Mouse (Mus musculus): Measurements from ENCODE around the gene Eomes.

Gene Eomes

DNA sequence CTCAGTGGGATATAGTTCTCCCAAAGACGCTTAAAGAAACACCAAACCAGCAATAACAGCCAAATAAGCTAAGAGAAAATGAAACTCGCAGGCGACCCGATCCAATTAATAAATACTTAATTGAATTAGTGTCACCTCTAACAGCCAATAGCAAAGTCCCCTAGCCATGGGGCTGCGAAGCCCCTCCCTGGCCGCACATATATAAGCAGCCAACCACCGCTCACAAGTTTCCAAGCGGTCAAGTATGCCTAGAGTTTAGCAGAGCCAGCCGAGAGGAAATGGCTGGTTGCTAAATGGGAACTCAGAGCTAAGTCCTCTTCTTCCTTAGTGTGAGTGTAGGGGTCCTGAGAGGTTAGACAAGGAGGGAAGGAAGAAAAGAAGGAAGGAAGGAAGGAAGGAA is at the start of gene Eomes:
Gene Eomes (plus strand): TSS at position 252 of the 400 bp plus-strand sequence.
- DNase-seq = no peak

DNA sequence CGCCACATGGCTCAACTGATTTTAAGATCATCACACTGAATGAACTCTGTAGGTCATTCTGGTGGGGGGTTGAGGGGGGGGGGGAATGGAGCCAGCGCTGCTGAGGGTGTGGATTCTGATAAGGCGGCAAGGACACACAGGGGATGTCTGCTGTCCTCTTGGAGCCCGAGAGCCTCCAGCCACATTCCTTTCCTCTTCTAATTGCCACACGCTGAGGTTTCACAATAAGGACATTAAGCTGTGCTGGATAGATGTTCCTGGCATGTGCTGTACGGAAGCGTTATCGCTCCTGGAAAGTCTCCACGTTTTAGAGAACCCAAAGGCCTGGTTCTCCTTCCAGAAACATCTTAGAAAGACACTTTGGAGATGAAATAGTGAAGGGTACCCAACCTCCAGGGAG is 33.2 kb upstream of the Eomes start:
- no peak for DNase-seq

DNA sequence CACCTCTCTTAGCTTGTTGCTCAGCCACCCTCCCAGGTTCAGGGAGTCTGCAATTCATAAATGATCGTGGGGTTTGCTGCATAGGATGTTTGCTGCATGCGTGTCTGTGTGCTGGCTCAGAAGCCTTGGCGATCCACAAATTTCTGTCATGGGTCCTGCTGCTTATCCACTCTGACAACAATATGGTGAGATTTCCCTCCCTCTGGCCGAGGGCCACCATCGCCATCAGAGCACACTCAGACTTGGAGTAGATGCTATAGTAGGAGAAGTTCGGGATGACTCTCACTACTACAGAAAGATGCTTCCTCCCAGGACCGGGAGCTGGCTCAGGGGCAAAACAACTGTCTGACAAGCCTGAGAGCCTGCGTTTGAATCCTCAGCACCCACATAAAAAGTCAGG is 28.7 kb upstream of the Eomes start:
- no peak for DNase-seq

DNA sequence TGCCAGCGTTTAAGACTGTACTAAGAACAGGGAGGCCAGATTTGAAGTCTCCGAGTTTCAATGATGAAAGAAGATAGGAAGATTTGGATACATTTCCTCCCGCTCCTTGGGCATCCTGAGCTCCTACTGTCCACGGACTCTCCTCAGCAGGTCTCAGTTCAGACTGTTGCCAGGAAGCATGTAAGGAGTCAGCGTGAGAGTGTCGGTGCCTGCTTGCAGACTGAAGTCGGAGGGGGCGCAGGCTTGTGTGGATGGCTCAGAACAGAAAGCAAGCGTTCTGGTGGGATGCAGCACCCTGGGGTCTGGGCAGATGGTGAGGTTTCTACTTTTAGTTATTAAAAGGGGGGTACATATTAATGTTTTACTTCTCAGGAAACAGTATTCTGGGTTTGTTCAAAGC is 24.6 kb upstream of the Eomes start:
- DNase-seq = peak; percentile 9

DNA sequence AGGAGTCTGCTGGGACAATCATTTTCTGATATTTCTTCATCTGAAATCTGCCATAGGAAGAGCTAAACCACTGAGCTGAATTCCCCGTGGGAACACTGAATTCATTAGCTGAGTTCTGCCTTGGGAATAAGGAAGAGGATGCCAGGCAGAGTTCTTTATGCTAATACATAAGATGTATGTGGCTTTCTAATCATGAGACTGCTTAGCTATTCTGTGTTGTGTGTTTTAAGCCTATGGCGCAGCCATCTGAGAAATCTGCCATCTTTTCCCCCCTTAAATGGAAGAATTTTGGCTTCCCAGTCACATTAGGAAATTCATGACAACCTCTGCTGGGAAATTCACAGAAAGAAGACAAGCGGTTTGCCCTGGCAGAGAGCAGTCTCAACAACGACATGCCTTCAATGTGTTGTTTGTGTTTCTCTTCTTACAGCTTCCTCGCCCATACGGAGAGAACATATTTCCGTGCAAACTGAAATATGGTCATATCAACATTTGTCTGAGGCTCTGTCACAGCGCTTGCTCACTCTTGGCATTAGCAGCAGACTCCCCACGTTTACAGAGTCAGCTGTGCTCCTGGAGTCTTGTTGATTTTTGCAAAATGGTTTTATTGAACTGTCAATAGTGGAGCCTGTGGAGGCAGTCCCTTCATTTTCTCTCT is 22.7 kb upstream of the Eomes start:
- no peak for DNase-seq

DNA sequence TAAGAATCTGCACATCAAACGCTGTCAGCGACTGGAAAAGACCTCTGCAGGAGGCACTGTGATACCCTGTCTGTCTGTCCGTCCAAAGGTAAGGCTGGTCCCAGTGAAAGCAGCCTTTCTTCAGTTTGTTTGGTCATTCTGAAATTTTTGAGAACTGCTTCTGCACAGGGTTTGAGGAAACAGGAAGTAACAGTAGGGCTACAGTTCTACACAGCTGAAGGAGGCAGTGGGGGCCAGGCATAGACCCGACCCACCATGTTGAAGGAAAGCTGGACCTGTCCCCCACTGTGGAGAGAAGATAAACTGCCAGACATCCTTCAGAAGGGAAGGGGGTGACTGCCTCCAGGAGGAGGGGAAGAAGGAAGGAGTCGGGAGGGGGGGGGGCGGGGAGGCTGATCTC is 21.6 kb upstream of the Eomes start:
- DNase-seq = no peak

DNA sequence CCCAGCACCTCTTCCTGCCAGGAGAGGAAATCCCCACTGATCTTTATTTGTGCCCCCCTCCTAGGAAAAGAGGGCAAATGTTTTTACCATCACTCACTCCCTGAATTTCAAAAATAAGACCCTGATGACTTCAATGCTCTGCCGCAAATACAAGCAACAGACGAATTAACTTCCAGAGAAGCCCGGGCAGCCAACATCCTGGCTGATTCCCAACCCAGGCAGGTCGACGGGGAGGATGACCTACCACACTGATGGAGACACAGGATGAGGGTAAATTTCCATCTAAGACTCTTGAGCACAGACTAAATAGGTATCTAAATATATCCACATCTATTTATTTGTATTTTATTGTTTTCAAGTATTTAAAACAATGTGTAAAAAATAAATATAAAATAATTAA is 20.0 kb upstream of the Eomes start:
- DNase-seq = no peak

DNA sequence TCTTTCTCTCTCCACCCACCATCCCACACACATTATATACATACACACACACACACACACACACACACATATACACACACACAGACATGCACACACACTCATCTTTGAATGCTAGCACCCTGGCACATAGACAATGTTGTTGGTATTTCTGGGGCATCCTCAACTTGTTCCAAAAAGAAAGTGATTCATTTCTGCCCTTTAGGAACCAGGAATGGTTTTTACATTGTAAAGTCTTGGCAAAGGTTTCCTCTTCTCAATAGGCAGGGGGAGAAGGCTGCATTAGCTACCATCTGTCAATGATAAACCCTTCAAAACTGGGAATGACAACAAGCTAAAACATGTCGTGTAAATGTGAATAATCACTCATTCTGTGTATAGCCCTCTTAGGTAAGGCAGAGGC is 14.0 kb upstream of the Eomes start:
- DNase-seq = no peak

DNA sequence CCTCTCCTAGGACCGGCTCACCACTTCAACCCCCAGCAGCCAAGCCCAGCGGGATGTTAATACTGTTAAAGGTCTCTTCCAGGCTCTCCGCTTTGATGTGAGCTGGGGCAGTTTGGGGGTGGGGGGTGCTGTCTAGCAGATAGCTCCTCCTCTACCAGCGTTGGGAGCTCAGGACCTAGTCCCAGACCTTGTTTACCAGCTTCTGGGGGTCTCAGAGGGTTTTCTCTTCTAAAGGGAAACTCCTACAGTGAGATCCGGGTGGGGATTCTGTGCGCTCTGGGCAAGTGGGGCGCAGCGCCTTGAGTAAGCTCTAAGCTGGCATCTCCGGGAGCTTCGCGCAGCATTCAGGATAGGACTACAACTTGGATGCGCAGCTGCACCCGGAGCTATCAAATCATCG is 9.7 kb upstream of the Eomes start:
- DNase-seq = no peak

DNA sequence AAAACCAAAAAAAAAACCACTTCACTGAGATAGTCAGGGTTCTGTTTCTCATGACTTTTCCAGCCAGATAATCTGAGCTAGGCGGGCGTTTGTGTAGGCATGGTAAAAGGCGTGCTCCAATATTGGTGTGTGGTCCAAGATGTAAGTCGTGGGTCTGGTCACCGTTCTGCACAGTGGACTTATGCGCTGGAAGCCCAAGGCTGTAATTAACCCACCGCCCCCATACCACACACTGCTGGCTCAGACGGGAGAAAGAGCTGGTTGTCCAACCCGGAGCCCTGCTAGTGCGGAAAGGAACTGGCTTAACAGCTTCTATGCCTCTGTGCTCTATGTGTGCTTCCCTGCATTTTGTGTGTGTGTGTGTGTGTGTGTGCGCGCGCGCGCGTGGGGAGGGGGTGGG is 8.7 kb upstream of the Eomes start:
- no peak for DNase-seq

DNA sequence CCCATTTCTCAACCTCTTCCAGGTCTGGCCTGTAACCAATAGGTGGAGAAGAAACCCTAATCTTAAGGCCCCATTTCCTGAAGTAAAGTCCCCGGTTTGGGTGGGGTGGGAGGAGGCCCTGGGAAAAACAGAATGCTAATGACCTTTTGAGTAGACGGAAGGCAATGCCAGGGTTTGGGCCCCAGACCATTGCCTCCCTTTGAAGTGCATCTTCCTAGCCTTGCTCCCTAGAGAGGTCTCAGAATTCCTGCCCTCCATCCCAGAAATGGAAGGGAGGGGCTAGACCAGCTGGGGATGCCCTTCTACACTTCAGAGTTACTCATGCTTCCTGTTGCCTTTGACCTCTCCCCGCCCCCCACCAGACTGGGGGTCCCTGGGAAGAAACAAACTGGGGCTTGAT is 6.7 kb upstream of the Eomes start:
- DNase-seq = no peak

DNA sequence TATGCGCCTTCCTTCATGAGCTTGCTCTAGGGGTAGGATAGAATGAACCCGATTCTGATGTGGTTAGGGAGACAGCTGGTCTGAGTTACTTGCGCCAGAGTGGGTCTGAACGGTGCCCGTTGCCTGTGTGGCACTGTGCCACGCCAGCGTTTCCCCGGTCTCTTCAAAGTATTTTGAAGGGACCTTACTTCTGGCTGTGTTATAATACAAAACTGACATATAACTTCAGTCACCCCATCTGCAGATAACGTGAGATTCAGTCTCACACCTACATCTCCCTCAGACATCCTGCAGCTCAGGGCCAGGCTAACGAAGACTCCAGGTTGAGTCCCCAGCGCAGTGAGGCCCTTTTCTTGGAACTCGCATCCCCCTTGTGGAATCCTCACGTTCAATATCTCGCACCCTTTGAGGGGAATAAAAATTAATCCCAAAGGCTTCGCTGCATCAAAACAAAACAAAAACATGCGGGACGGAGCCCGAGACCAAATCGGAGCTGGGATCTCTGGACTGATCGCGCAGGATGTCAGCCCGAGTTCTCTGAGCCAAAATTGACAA is 1.7 kb upstream of the Eomes start:
- DNase-seq = no peak

DNA sequence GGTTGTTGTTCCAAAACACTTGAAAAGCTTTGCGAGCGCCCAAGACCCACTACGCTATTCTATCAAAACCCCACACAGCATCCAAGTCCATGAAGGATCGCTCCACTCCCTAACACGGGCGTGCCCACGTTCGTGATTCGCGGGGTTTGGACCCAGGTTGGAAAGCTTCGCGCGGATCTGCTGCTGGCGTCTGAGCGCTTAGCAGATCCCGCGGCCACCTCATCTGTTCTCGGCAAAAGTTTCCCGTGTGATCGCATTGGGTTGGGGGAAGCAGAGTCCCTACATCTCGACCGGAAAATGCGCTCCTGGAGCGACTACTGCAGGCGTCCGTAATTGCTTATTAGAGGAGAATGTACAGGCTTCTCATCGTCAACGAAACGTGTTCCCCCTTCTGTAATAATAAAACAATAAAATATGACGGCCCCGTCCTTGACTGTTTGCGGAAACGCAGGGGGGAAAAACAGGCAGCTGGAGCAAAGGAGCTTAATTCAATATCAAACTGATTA is 1.2 kb upstream of the Eomes start:
- DNase-seq = no peak

DNA sequence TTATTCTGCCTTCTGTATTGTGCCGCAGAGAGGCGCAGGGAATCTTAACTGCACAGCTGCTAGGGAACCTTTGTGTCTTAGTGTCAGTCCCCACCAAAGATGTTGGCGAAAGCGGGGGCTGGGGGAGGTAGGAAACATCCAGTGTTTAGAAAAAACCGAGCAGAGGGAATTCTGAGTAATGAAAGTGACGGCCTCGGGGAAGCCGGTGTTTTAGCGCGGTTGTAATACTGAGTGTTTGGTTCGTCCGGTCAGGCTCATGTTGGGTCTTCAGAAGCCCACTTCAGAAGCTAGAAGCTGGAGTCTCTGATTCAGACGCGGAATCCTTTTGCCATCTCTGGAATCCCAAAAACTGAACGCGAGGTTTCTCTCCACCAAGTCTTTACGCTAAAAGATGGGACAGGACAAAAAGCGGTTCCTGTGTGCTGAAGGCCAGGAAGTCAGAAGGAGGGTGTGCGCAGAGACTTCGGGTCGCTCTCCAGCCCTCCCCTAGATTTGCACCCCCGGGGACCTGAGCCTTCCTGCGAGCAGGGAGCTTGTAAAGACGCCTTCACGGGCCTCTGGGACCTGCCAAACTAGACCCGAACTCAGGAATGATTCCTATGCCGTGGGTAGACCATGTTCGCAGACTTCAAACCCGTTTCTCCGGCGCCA is 606 bp upstream of the Eomes start:
- no peak for DNase-seq

DNA sequence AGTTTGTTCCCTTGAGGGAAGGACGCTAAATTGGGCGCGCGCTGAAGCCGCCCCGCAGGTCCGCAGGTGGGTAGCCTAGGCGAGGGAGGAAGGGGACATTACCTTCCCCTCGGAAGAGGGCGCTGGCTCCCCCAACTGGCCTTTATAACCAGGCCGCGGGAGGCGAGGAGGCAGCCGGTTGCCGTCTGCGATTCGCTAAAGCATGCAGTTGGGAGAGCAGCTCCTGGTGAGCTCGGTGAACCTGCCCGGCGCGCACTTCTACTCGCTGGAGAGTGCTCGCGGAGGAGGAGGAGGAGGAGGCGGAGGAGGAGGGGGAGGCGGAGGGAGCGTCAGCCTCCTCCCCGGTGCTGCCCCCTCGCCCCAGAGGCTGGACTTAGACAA is 436 bp downstream of the Eomes start:
- peak; percentile 55 for DNase-seq

DNA sequence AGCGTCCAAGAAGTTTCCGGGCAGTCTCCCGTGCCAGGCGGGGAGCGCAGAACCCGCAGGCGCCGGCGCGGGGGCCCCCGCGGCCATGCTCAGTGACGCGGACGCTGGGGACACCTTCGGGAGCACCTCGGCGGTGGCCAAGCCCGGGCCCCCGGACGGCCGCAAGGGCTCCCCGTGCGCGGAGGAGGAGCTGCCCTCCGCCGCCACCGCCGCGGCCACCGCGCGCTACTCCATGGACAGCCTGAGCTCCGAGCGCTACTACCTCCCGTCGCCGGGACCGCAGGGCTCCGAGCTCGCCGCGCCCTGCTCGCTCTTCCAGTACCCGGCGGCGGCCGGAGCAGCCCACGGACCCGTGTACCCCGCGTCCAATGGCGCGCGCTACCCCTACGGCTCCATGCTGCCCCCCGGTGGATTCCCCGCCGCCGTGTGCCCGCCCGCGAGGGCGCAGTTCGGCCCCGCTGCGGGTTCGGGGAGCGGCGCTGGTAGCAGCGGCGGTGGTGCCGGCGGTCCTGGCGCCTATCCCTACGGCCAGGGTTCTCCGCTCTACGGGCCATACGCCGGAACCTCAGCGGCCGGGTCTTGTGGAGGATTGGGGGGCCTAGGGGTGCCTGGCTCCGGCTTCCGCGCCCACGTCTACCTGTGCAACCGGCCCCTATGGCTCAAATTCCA is 961 bp downstream of the Eomes start:
- DNase-seq = peak; percentile 62

DNA sequence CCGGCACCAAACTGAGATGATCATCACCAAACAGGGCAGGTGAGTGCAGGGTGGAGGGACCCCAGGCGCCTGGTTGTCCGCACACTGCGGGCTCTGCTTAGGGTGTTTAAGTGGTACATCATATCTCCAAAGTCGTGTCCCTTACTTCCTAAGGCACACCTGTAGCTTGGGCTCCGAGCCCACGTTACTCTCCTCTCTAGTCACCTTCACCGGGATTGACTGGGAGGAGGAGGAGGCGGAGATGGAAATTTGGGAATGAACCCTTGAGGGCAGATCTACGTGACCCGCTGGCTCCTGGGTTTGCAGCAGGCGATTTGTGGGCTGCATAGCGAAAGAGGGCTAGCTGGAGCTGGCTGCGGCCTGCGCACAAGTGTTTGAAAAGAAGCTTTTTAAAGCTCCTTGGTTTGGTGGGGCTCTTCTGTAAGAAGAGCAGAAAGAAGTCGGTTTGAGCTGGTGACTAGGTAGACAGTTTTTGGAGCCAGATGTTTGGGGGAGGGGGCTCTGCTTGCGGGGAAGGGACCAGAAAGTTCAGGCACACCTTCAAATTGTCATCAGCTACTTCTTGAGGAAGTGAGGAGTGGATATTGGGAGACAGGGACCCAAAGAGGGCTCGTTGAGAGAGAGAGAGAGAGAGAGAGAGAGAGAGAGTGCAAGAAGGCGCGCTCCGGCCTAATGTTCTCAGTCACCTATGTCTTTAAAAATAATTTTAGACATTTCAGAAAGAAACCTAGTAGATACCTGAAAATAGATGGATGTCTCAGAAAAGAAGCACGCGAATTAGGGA is 1.7 kb downstream of the Eomes start:
- no peak for DNase-seq

DNA sequence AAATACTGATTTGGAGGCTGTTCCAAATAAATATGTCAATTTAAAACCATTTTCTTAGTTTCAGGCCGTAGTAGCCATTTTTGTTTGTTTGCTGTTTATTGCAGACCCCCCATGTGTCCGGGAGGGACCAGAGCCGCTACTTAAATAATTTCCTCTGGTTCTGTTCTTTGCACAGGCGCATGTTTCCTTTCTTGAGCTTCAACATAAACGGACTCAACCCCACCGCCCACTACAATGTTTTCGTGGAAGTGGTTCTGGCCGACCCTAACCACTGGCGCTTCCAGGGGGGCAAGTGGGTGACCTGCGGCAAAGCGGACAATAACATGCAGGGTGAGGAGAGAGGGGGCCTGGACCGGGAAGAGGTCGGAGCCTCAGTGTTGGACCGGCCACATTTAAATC is 2.3 kb downstream of the Eomes start:
- no peak for DNase-seq

DNA sequence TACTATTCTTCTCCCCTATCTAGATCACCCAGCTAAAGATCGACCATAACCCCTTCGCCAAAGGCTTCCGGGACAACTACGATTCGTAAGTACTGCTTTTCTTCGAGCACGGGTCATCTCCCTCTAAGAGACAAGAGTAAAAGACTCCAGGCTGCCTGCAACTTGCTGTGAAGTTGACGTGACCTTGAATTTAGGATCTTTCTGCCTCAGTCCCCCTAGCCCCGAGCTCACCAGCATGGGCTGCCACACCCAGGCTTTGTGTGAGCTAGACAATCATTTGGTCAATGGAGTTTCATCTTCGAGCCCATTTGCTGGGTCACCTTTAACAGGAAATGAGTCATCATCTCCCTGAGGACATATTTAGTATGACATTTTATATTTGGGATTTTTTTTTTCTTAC is 4.2 kb downstream of the Eomes start:
- DNase-seq = no peak

DNA sequence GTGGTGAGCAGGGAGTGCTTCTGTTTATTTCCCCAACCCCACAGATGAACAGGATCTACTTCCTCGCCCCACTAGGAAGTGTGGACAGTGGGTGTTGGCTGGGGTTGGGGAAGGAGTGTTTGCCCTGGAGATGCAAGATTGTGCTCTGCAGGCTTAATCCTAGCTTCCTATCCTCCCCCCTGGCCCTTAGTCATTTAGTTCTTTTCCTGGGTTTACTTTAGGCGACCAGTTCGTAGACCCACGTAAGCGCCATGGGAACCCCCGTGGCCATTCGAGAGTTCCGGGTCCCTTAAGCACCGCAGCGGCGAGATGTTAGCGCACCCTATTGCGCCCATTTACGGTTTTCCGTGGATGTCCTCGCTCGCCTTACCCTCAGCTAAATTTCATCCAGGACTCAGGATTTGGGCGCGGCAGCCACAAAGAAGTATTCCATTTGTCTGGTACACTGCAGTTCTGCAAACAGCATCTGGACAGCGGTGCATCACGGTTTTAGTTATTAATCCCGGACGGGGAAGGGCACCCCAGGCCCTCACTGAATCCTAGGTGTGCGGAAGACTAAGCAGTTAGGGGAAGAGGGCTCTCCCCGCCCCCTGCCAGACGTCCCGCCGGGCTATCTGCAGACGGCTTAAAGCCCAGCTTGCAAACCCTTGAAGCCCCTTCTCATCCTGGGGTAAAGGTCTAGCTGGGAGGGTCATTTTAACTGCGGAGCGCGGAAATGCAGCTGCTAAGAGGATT is 8.5 kb downstream of the Eomes start:
- no peak for DNase-seq

DNA sequence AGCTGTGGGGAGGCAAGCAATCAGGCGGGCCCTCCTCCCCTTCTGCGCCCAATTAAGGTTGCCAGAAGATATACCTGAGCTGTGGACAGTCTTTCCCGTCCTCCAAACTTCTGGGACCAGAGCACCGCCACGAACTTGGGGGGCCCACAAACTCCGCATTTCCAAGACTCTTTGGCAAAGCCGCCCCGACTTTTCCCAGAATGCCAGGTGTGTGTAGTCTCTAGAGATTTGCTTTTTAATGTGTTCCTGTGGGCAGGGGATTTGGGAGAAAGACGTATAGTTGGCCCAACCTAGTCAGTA is 9.0 kb downstream of the Eomes start:
- no peak for DNase-seq

DNA sequence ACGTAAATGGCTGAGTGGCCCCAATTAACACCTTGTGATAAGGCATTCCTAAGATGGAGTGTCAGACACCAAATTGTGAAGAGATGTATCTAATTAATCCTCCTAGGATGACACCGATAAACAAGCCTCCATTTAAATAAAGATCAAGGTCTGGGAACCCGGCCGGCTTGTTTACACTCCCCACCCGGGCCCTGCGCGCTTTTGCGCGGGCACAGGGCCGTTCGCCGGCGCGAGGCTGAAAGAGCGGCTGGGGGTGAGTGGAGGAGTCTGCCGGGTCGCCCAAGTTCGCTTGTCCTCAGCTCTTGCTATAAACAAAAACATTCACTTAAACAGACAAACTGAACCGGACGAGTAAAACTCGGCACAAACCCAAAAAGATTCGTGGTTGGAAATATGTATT is 9.6 kb downstream of the Eomes start:
- DNase-seq = no peak

Data from kidney, postnatal 10 days (tissue).